Mouse (Mus musculus) MEL (cell line): ENCODE results near the gene B830017H08Rik.

Experiments
- CHD1 ChIP-seq: IDR thresholded peaks from 2 replicates; pipeline ENCODE4 v1.6.1; 2012; ENCODE audit warnings: low read depth, mild to moderate bottlenecking, inconsistent platforms, low read length, improper control_type of control experiment
- CTCF ChIP-seq, 3 experiments: IDR thresholded peaks in 2 of 3; conservative IDR thresholded peaks in 1 of 3; 2 replicates each; pipeline ENCODE4 v1.5.1; 2011 to 2012; ENCODE audit warnings: low read length in 3 of 3, low read depth in 2 of 3, mild to moderate bottlenecking in 2 of 3, improper control_type of control experiment in 1 of 3, inconsistent platforms in 1 of 3, mixed read lengths in 1 of 3, moderate library complexity in 1 of 3; ENCODE audit not compliant: control insufficient read depth in 1 of 3, insufficient read depth in 1 of 3, poor library complexity in 1 of 3, severe bottlenecking in 1 of 3
- E2F4 ChIP-seq: IDR thresholded peaks from 2 replicates; pipeline ENCODE4 v1.6.1; 2011; ENCODE audit warnings: low read depth, low read length, improper control_type of control experiment, borderline replicate concordance
- EP300 ChIP-seq, 2 experiments: IDR thresholded peaks; 2 replicates each; pipeline ENCODE4 v1.6.1; 2011; ENCODE audit warnings: improper control_type of control experiment in 2 of 2, low read length in 2 of 2, low read depth in 1 of 2, mild to moderate bottlenecking in 1 of 2
- MAX ChIP-seq: IDR thresholded peaks from 2 replicates; pipeline ENCODE4 v1.6.1; 2011; ENCODE audit warnings: low read length, improper control_type of control experiment
- MAZ ChIP-seq: IDR thresholded peaks from 2 replicates; pipeline ENCODE4 v1.6.1; 2012; ENCODE audit warnings: low read depth, mild to moderate bottlenecking, inconsistent platforms, low read length, improper control_type of control experiment
- MXI1 ChIP-seq: IDR thresholded peaks from 2 replicates; pipeline ENCODE4 v1.6.1; 2011; ENCODE audit warnings: mild to moderate bottlenecking, low read depth, low read length, improper control_type of control experiment
- MYC ChIP-seq: IDR thresholded peaks from 2 replicates; pipeline ENCODE4 v1.6.1; 2011; ENCODE audit warnings: low read depth, mild to moderate bottlenecking, low read length, improper control_type of control experiment, moderate library complexity
- POLR2A ChIP-seq, 2 experiments: IDR thresholded peaks; 2 replicates each; pipeline ENCODE4 v1.6.1; 2011 to 2012; ENCODE audit warnings: low read length in 2 of 2, mild to moderate bottlenecking in 2 of 2, control low read depth in 1 of 2, improper control_type of control experiment in 1 of 2, low read depth in 1 of 2, moderate library complexity in 1 of 2; ENCODE audit not compliant: control insufficient read depth in 1 of 2, insufficient read depth in 1 of 2, poor library complexity in 1 of 2
- POLR2AphosphoS5 ChIP-seq: IDR thresholded peaks from 2 replicates; pipeline ENCODE4 v1.6.1; 2012; ENCODE audit warnings: low read depth, borderline replicate concordance, mild to moderate bottlenecking, inconsistent platforms, low read length, moderate library complexity, mixed read lengths
- USF2 ChIP-seq, 2 experiments: IDR thresholded peaks; 2 replicates each; pipeline ENCODE4 v1.6.1; 2011 to 2012; ENCODE audit warnings: improper control_type of control experiment in 2 of 2, low read length in 2 of 2, borderline replicate concordance in 1 of 2, inconsistent platforms in 1 of 2, low read depth in 1 of 2, mild to moderate bottlenecking in 1 of 2; ENCODE audit not compliant: insufficient read depth in 1 of 2
- ZMIZ1 ChIP-seq: IDR thresholded peaks from 2 replicates; pipeline ENCODE4 v1.6.1; 2012; ENCODE audit warnings: low read depth, mild to moderate bottlenecking, inconsistent platforms, low read length, improper control_type of control experiment, moderate library complexity

DNA sequence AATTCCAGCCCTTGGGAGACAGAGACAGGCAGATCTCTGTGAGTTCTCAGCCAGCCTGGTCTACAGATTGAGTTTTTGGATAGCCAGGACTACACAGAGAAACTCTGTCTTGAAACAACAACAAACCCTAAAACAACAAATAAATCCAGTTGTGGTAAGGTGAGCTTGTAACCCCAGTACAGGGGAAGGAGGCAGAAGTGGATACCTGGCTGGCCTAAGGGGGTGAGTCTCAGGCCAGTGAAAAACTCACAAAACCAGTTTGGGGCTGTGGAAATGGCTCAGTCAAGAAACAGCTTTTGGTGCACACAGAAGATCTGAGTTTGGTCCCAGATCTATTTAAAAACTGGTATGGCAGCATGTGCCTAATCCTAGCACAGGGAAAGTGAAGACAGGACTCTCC is 49.3 kb downstream of the B830017H08Rik start:
- TF ChIP-seq MXI1 (no peak), MYC (no peak), EP300 (IDR thresholded peaks at IDR 0.05; ENCODE audit: low read depth in 1 of 2, low read length in 2 of 2) (no peak), POLR2A (IDR thresholded peaks at IDR 0.05; ENCODE audit: control insufficient read depth in 1 of 2, insufficient read depth in 1 of 2, low read depth in 1 of 2, low read length in 2 of 2, poor library complexity in 1 of 2) (no peak), MAX (no peak), USF2 (IDR thresholded peaks at IDR 0.05; ENCODE audit: borderline replicate concordance in 1 of 2, insufficient read depth in 1 of 2, low read depth in 1 of 2, low read length in 2 of 2) (no peak), ZMIZ1 (no peak), CTCF (IDR thresholded peaks at IDR 0.05 in 2 of 3, conservative IDR thresholded peaks at IDR 0.05 in 1 of 3; ENCODE audit: control insufficient read depth in 1 of 3, insufficient read depth in 1 of 3, low read depth in 2 of 3, low read length in 3 of 3, poor library complexity in 1 of 3, severe bottlenecking in 1 of 3) (no peak), POLR2AphosphoS5 (no peak), E2F4 (no peak), CHD1 (no peak), MAZ (no peak)
